Mouse (Mus musculus) liver, embryonic 15.5 days (tissue): ENCODE results near the gene Usp17la. TPM values are rescaled to one million over a fixed set of nuclear protein-coding genes. Genes with fewer than 3 reads are reported as not detected.
"Not testable (repeated sequence)": the region's sequence is repeated elsewhere in the genome, so short reads cannot be mapped to it uniquely, and the experiment has no call there.

ENCODE experiments used
- ATAC-seq: fragments of 200-750 bp; cut with Nextera tagmentation; 2 replicates; pipeline ENCODE4 v1.8.0; 2017; ENCODE audit warnings: moderate number of reproducible peaks, mild to moderate bottlenecking, moderate library complexity; ENCODE audit not compliant: insufficient read depth
- H3K27ac ChIP-seq: fragments of 300-500 bp; sonication (generic); replicated peaks from 2 replicates; pipeline ENCODE4 v1.5.1; 2015; ENCODE audit warnings: mild to moderate bottlenecking, inconsistent platforms
- H3K27me3 ChIP-seq: fragments of 300-500 bp; sonication (generic); 2 replicates; pipeline ENCODE4 v1.6.1; 2015; ENCODE audit warnings: mild to moderate bottlenecking, inconsistent platforms
- H3K36me3 ChIP-seq: fragments of 300-500 bp; sonication (generic); replicated peaks from 2 replicates; pipeline ENCODE4 v1.6.1; 2015; ENCODE audit warnings: moderate library complexity, mild to moderate bottlenecking, inconsistent platforms
- H3K4me1 ChIP-seq: fragments of 300-500 bp; sonication (generic); replicated peaks from 2 replicates; pipeline ENCODE4 v1.6.1; 2015; ENCODE audit warnings: inconsistent platforms
- H3K4me2 ChIP-seq: fragments of 300-500 bp; sonication (generic); 2 replicates; pipeline ENCODE4 v1.6.1; 2015; ENCODE audit warnings: moderate library complexity, mild to moderate bottlenecking, inconsistent platforms
- H3K4me3 ChIP-seq: fragments of 300-500 bp; sonication (generic); replicated peaks from 2 replicates; pipeline ENCODE4 v1.5.1; 2015; ENCODE audit warnings: mild to moderate bottlenecking, inconsistent platforms
- H3K9ac ChIP-seq: fragments of 300-500 bp; sonication (generic); 2 replicates; pipeline ENCODE4 v1.6.1; 2015; ENCODE audit warnings: moderate library complexity, mild to moderate bottlenecking, inconsistent platforms
- H3K9me3 ChIP-seq: fragments of 300-500 bp; sonication (generic); replicated peaks from 2 replicates; pipeline ENCODE4 v1.6.1; 2016; ENCODE audit warnings: inconsistent platforms
- WGBS: fragments of 180-500 bp; shearing (Covaris S2); methylation state at CpG from one replicate; pipeline ENCODE4 v1.1.7; 2015; ENCODE audit warnings: mixed read lengths; ENCODE audit not compliant: insufficient replicate concordance; 5-methylcytosine and 5-hydroxymethylcytosine counted together
- polyA plus RNA-seq: library from polyadenylated mRNA; unstranded; fragments of >200 nt; fragmentation: Nextera tagmentation; extraction: Ambion mirVana; gene quantifications from 2 replicates; pipeline ENCODE4 v1.2.1, GENCODE M21; 2015

Gene Usp17la
- not detected in 2 replicates for polyA plus RNA-seq

DNA sequence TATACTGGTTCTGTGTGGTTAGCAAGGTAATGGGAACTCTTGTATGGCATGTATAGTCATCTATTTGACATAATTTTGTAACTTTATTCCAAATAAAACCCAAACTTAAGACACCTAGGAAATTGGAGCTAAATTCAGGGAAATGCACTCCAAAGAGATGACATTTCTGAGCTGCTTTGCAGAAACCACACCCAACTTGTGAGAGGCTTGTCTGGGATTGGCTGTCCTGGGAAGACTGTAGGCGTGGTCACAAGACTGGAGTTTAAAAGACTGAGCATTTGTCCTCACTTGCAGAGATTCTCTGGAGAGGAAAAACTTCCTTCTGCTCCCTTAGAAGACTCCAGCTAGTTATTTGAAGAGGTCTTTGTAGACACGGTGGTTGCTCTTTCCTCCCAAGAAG is at the start of gene Usp17la:
Usp17la (plus strand) TSS at position 301 of the 400 bp plus-strand sequence.
- WGBS: 47% methylated on average over 2 of the region's 2 CpGs
- not testable (repeated sequence) for H3K4me1 ChIP-seq, H3K4me2 ChIP-seq, H3K9ac ChIP-seq, H3K4me3 ChIP-seq, H3K27me3 ChIP-seq, H3K27ac ChIP-seq, ATAC-seq, H3K9me3 ChIP-seq, H3K36me3 ChIP-seq

DNA sequence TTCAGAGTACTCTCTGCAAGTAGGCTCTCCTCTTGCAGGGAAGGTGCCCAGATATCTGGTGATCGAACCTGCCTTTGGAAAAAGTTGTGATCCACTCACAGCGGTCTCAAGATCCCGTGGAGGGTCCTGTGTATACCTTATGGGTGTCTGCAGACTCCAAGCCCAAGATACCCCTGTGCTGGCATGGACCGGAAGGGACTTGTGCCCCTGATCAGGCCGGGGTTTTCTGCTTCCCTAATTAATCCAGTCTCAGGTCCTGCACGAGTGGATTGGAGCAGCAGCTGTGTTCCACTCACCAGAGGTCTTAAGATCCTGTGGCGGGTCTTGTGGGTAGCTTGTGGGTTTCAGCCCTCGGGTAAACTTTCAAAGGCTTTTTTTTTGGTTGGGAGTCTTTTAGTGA is 46.5 kb upstream of the Usp17la start:
- H3K4me3 ChIP-seq, ATAC-seq, H3K27ac ChIP-seq, H3K4me1 ChIP-seq, H3K36me3 ChIP-seq, H3K4me2 ChIP-seq, H3K9ac ChIP-seq, H3K9me3 ChIP-seq, H3K27me3 ChIP-seq: not testable (repeated sequence)
- 49% methylated on average over 8 of the region's 8 CpGs for WGBS

DNA sequence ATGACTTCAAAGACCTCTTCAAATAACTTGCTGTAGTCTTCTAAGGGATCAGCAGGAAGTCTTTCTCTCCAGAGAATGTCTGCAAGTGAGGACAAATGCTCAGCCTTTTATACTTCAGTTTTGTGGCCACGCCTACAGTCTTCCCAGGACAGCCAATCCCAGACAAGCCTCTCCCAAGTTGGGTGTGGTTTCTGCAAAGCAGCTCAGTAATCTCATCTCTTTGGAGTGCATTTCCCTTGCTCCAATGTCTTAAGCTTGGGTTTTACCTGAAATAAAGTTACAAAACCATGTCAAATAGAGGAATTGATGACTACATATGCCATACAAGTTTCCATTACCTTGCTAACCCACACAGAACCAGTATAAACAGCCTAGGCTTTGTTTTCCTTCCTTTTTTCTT is 14.3 kb upstream of the Usp17la start, which contains the start of gene Usp17lb:
Usp17lb (minus strand) TSS at position 101 of the 400 bp plus-strand sequence.
- Histone ChIP-seq H3K4me2 (no peak within 1 kb of the TSS), H3K4me1 (no peaks in the 10 kb centered on the region), H3K4me3 (no peak within 1 kb of the TSS), H3K27ac (no peak within 1 kb of the TSS), H3K36me3 (no peaks in the 10 kb centered on the region), H3K9me3 (no peaks in the 10 kb centered on the region), H3K9ac (no peak within 1 kb of the TSS), H3K27me3 (no peaks in the 10 kb centered on the region)
- no peak for ATAC-seq
- 56% methylated on average over 1 of the region's 1 CpGs for WGBS

GRCm38 (mm10) chr7:104843731-104844287 is 13.0 kb upstream of the Usp17la start:
- H3K4me2 ChIP-seq: no peak overlapping the region
- H3K27ac ChIP-seq: no peak overlapping the region
- H3K4me1 ChIP-seq: no peaks in the 10 kb centered on the region
- no peaks in the 10 kb centered on the region for H3K27me3 ChIP-seq
- 48% methylated on average over 1 of the region's 1 CpGs for WGBS
- H3K4me3 ChIP-seq: no peak overlapping the region
- H3K9me3 ChIP-seq: no peaks in the 10 kb centered on the region
- no peak overlapping the region for H3K9ac ChIP-seq
- H3K36me3 ChIP-seq: no peaks in the 10 kb centered on the region
- ATAC-seq: no peak

- 70% methylated on average over 2 of the region's 2 CpGs for WGBS
- not testable (repeated sequence) for H3K9ac ChIP-seq, ATAC-seq, H3K36me3 ChIP-seq, H3K27me3 ChIP-seq, H3K27ac ChIP-seq, H3K9me3 ChIP-seq, H3K4me2 ChIP-seq, H3K4me3 ChIP-seq, H3K4me1 ChIP-seq
Observed at GRCm38 (mm10) chr7:104851546-104851945, 5.3 kb upstream of the Usp17la start.

- H3K4me3 ChIP-seq: no peak overlapping the region
- H3K27ac ChIP-seq: no peak overlapping the region
- H3K27me3 ChIP-seq: no peaks in the 10 kb centered on the region
- ATAC-seq: no peak
- no peaks in the 10 kb centered on the region for H3K36me3 ChIP-seq
- H3K9ac ChIP-seq: no peak overlapping the region
- no peak overlapping the region for H3K4me2 ChIP-seq
- no peaks in the 10 kb centered on the region for H3K4me1 ChIP-seq
- no peaks in the 10 kb centered on the region for H3K9me3 ChIP-seq
- 52% methylated on average over 3 of the region's 3 CpGs for WGBS
Observed at GRCm38 (mm10) chr7:104855248-104855750, 1.5 kb upstream of the Usp17la start.

GRCm38 (mm10) chr7:104857683-104858082 is 874 bp downstream of the Usp17la start:
- H3K4me2 ChIP-seq: no peak overlapping the region
- H3K4me3 ChIP-seq: no peak overlapping the region
- H3K4me1 ChIP-seq: no peaks in the 10 kb centered on the region
- no peaks in the 10 kb centered on the region for H3K9me3 ChIP-seq
- H3K36me3 ChIP-seq: no peaks in the 10 kb centered on the region
- no peaks in the 10 kb centered on the region for H3K27me3 ChIP-seq
- WGBS: 36% methylated on average over 1 of the region's 1 CpGs
- H3K27ac ChIP-seq: no peak overlapping the region
- H3K9ac ChIP-seq: no peak overlapping the region
- no peak for ATAC-seq

- Histone ChIP-seq H3K4me2 (no peak overlapping the region), H3K4me1 (no peaks in the 10 kb centered on the region), H3K4me3 (no peak overlapping the region), H3K27ac (no peak overlapping the region), H3K36me3 (no peaks in the 10 kb centered on the region), H3K27me3 (no peaks in the 10 kb centered on the region), H3K9me3 (no peaks in the 10 kb centered on the region), H3K9ac (no peak overlapping the region)
- ATAC-seq: no peak
- 54% methylated on average over 3 of the region's 3 CpGs for WGBS
Observed at GRCm38 (mm10) chr7:104861381-104861780, 4.6 kb downstream of the Usp17la start.

DNA sequence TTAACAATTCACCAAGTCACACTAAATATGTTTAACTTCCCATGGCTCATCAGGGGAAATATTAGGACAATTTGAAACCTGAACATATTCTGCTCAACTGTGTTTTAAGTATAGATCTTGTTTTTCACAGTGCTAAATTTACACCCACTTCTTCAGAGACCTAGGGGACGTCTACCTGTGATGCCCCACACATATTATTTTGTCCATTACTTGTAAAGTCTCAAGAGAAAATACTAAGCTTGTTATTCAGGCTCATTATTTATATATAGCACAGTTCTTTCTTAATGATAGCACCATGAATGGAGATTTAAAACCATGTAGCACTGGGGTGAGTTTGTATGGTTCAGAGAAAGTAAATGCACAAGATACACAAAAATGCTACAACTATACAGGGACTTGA is 20.9 kb downstream of the Usp17la start, which contains the start of gene Olfr665:
Olfr665 (plus strand) TSS at position 301 of the 400 bp plus-strand sequence.
- 20% methylated on average over 1 of the region's 1 CpGs for WGBS
- Histone ChIP-seq H3K27me3 (no peaks in the 10 kb centered on the region), H3K27ac (no peak within 1 kb of the TSS), H3K4me3 (no peak within 1 kb of the TSS), H3K36me3 (no peaks in the 10 kb centered on the region), H3K9ac (no peak within 1 kb of the TSS), H3K9me3 (no peaks in the 10 kb centered on the region), H3K4me1 (no peaks in the 10 kb centered on the region), H3K4me2 (no peak within 1 kb of the TSS)
- ATAC-seq: no peak

GRCm38 (mm10) chr7:104895852-104896251 is 39.0 kb downstream of the Usp17la start, which contains the start of gene Olfr666:
Gene Olfr666, minus strand, starts transcription at chr7:104895952.
- Histone ChIP-seq H3K27ac (no peak within 1 kb of the TSS), H3K36me3 (no peaks in the 10 kb centered on the region), H3K4me3 (no peak within 1 kb of the TSS), H3K4me1 (no peaks in the 10 kb centered on the region), H3K4me2 (no peak within 1 kb of the TSS), H3K9ac (no peak within 1 kb of the TSS), H3K27me3 (no peaks in the 10 kb centered on the region), H3K9me3 (no peaks in the 10 kb centered on the region)
- ATAC-seq: no peak
- 64% methylated on average over 2 of the region's 2 CpGs for WGBS
